Mouse (Mus musculus) heart, adult 2 months (tissue): Measurements from ENCODE around the gene Tango2.

Source experiments
- CTCF ChIP-seq: fragments of 200-600 bp; IDR thresholded peaks from 2 replicates; pipeline ENCODE4 v1.8.1; 2022; ENCODE audit warnings: antibody characterized with exemption, mild to moderate bottlenecking, moderate library complexity
- EP300 ChIP-seq: fragments of 200-500 bp; IDR thresholded peaks from 2 replicates; pipeline ENCODE4 v1.6.1; 2011; ENCODE audit warnings: low read depth, low read length, control low read depth; ENCODE audit not compliant: insufficient read depth
- POLR2A ChIP-seq: fragments of 200-500 bp; IDR thresholded peaks from 2 replicates; pipeline ENCODE4 v1.6.1; 2011; ENCODE audit warnings: mild to moderate bottlenecking, low read depth, low read length, control low read depth; ENCODE audit not compliant: insufficient read depth

DNA sequence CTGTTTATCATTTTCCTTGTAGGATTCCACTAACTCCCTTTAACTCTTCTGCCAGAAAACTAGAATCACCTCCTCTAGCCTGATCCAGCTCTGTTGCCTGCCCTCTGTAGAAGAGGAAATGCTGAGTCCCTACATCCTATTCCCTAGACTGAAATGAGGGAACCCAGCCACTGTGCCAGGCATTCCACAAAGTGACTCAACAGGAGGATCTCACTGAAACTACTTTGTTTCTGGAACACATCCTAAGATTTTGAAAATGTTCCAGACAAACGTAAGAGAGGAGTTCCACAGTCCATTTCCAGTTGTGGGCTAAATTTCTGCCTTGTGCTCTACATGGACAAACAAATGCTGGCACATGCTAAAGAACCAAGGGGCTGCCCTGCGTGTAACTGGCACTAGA, 24.4 kb downstream of the Tango2 start:
- TF ChIP-seq CTCF (no peak), POLR2A (no peak), EP300 (no peak)
